Mouse (Mus musculus): Measurements from ENCODE around the gene Ppp1r10. TPM values are rescaled to one million over a fixed set of nuclear protein-coding genes. Genes with fewer than 3 reads are reported as not detected.
A peak's percentile ranks its signal among the peaks of the same experiment; 100 is the strongest.

The Ppp1r10 gene
- polyA plus RNA-seq, 1 experiment from 2014 or later: 35.4 TPM

- Histone ChIP-seq H3K27ac (ENCODE audit: low read depth, low read length) (peak overlapping the region; percentile 99), H3K4me2 (peak overlapping the region; percentile 99), H3K4me3 (ENCODE audit: low read depth, low read length) (peak overlapping the region; percentile 78), H3K4me1 (replicated peaks; ENCODE audit: control insufficient read depth, insufficient read depth, low read length) (peaks cover 27% of the 10 kb centered on the region), H3K9ac (ENCODE audit: low read depth, low read length) (peak overlapping the region; percentile 100), H3K27me3 (replicated peaks; ENCODE audit: control insufficient read depth, insufficient read depth, low read length) (no peaks in the 10 kb centered on the region), H3K36me3 (ENCODE audit: control insufficient read depth, insufficient read depth, low read length) (peaks cover 10% of the 10 kb centered on the region), H3K9me3 (ENCODE audit: control insufficient read depth, low read length) (no peaks in the 10 kb centered on the region)
- ATAC-seq (replicated peaks; ENCODE audit: low FRiP score) (peak; percentile 34), DNase-seq (ENCODE audit: low spot score) (peak; percentile 84)
- WGBS: 12% methylated on average over 7 of the region's 7 CpGs
Observed at GRCm38 (mm10) chr17:35919060-35919715, 3.0 kb downstream of the Ppp1r10 start.

GRCm38 (mm10) chr17:35919864-35920301 lies 3.6 kb downstream of the Ppp1r10 start:
- WGBS: 38% methylated on average over 6 of the region's 6 CpGs
- Histone ChIP-seq H3K27me3 (replicated peaks; ENCODE audit: control insufficient read depth, insufficient read depth, low read length) (no peaks in the 10 kb centered on the region), H3K36me3 (ENCODE audit: control insufficient read depth, insufficient read depth, low read length) (peaks cover 11% of the 10 kb centered on the region), H3K9me3 (ENCODE audit: control insufficient read depth, low read length) (no peaks in the 10 kb centered on the region), H3K4me3 (ENCODE audit: low read depth, low read length) (peak overlapping the region; percentile 78), H3K9ac (ENCODE audit: low read depth, low read length) (peak overlapping the region; percentile 100), H3K4me2 (peak overlapping the region; percentile 99), H3K4me1 (replicated peaks; ENCODE audit: control insufficient read depth, insufficient read depth, low read length) (peaks cover 25% of the 10 kb centered on the region), H3K27ac (ENCODE audit: low read depth, low read length) (peak overlapping the region; percentile 99)
- DNase-seq (ENCODE audit: low spot score) (no peak), ATAC-seq (replicated peaks; ENCODE audit: low FRiP score) (peak; percentile 39)

GRCm38 (mm10) chr17:35920384-35920783 lies 4.2 kb downstream of the Ppp1r10 start:
- Histone ChIP-seq H3K36me3 (ENCODE audit: control insufficient read depth, insufficient read depth, low read length) (peaks cover 11% of the 10 kb centered on the region), H3K27ac (ENCODE audit: low read depth, low read length) (peak overlapping the region; percentile 99), H3K4me3 (ENCODE audit: low read depth, low read length) (peak overlapping the region; percentile 78; the same call in 1 of the 2 replicates), H3K4me1 (replicated peaks; ENCODE audit: control insufficient read depth, insufficient read depth, low read length) (peaks cover 24% of the 10 kb centered on the region), H3K27me3 (replicated peaks; ENCODE audit: control insufficient read depth, insufficient read depth, low read length) (no peaks in the 10 kb centered on the region), H3K9me3 (ENCODE audit: control insufficient read depth, low read length) (no peaks in the 10 kb centered on the region), H3K9ac (ENCODE audit: low read depth, low read length) (peak overlapping the region; percentile 100), H3K4me2 (peak overlapping the region; percentile 99)
- DNase-seq (ENCODE audit: low spot score) (no peak), ATAC-seq (replicated peaks; ENCODE audit: low FRiP score) (no peak)
- 79% methylated on average over 1 of the region's 1 CpGs for WGBS

- Histone ChIP-seq H3K4me2 (peak overlapping the region; percentile 99), H3K4me1 (replicated peaks; ENCODE audit: control insufficient read depth, insufficient read depth, low read length) (peaks cover 27% of the 10 kb centered on the region), H3K9me3 (ENCODE audit: control insufficient read depth, low read length) (no peaks in the 10 kb centered on the region), H3K36me3 (ENCODE audit: control insufficient read depth, insufficient read depth, low read length) (peaks cover 13% of the 10 kb centered on the region), H3K9ac (ENCODE audit: low read depth, low read length) (peak overlapping the region; percentile 100), H3K27me3 (replicated peaks; ENCODE audit: control insufficient read depth, insufficient read depth, low read length) (no peaks in the 10 kb centered on the region), H3K27ac (ENCODE audit: low read depth, low read length) (peak overlapping the region; percentile 99), H3K4me3 (ENCODE audit: low read depth, low read length) (no peak overlapping the region)
- DNase-seq (ENCODE audit: low spot score) (no peak), ATAC-seq (replicated peaks; ENCODE audit: low FRiP score) (no peak)
- 82% methylated on average over 5 of the region's 5 CpGs for WGBS
Observed at GRCm38 (mm10) chr17:35920862-35921562, 4.8 kb downstream of the Ppp1r10 start.

- no peaks in the 10 kb centered on the region for H3K27me3 ChIP-seq (replicated peaks; ENCODE audit: control insufficient read depth, insufficient read depth, low read length)
- DNase-seq (ENCODE audit: low spot score): no peak
- ATAC-seq (replicated peaks; ENCODE audit: low FRiP score): no peak
- WGBS: 88% methylated on average over 4 of the region's 4 CpGs
- peaks cover 20% of the 10 kb centered on the region for H3K36me3 ChIP-seq (ENCODE audit: control insufficient read depth, insufficient read depth, low read length)
- H3K27ac ChIP-seq (ENCODE audit: low read depth, low read length): no peak overlapping the region
- no peak overlapping the region for H3K4me2 ChIP-seq
- H3K4me3 ChIP-seq (ENCODE audit: low read depth, low read length): no peak overlapping the region
- H3K4me1 ChIP-seq (replicated peaks; ENCODE audit: control insufficient read depth, insufficient read depth, low read length): peaks cover 34% of the 10 kb centered on the region
- no peak overlapping the region for H3K9ac ChIP-seq (ENCODE audit: low read depth, low read length)
- no peaks in the 10 kb centered on the region for H3K9me3 ChIP-seq (ENCODE audit: control insufficient read depth, low read length)
Observed at GRCm38 (mm10) chr17:35921710-35922109, 5.5 kb downstream of the Ppp1r10 start.

- H3K27ac ChIP-seq (ENCODE audit: low read depth, low read length): no peak overlapping the region
- H3K27me3 ChIP-seq (replicated peaks; ENCODE audit: control insufficient read depth, insufficient read depth, low read length): no peaks in the 10 kb centered on the region
- H3K4me1 ChIP-seq (replicated peaks; ENCODE audit: control insufficient read depth, insufficient read depth, low read length): peaks cover 39% of the 10 kb centered on the region
- no peak overlapping the region for H3K9ac ChIP-seq (ENCODE audit: low read depth, low read length)
- no peak for DNase-seq (ENCODE audit: low spot score)
- peaks cover 25% of the 10 kb centered on the region for H3K36me3 ChIP-seq (ENCODE audit: control insufficient read depth, insufficient read depth, low read length)
- H3K4me2 ChIP-seq: no peak overlapping the region
- 91% methylated on average over 3 of the region's 3 CpGs for WGBS
- H3K4me3 ChIP-seq (ENCODE audit: low read depth, low read length): no peak overlapping the region
- no peaks in the 10 kb centered on the region for H3K9me3 ChIP-seq (ENCODE audit: control insufficient read depth, low read length)
- no peak for ATAC-seq (replicated peaks; ENCODE audit: low FRiP score)
Observed at GRCm38 (mm10) chr17:35922566-35922965, 6.3 kb downstream of the Ppp1r10 start.

- Histone ChIP-seq H3K4me1 (replicated peaks; ENCODE audit: control insufficient read depth, insufficient read depth, low read length) (peaks cover 44% of the 10 kb centered on the region), H3K9me3 (ENCODE audit: control insufficient read depth, low read length) (no peaks in the 10 kb centered on the region), H3K4me3 (ENCODE audit: low read depth, low read length) (no peak overlapping the region), H3K27ac (ENCODE audit: low read depth, low read length) (no peak overlapping the region), H3K27me3 (replicated peaks; ENCODE audit: control insufficient read depth, insufficient read depth, low read length) (no peaks in the 10 kb centered on the region), H3K36me3 (ENCODE audit: control insufficient read depth, insufficient read depth, low read length) (peaks cover 32% of the 10 kb centered on the region), H3K9ac (ENCODE audit: low read depth, low read length) (no peak overlapping the region), H3K4me2 (no peak overlapping the region)
- no peak for DNase-seq (ENCODE audit: low spot score)
- ATAC-seq (replicated peaks; ENCODE audit: low FRiP score): no peak
- 89% methylated on average over 4 of the region's 4 CpGs for WGBS
Observed at GRCm38 (mm10) chr17:35923281-35923680, 7.0 kb downstream of the Ppp1r10 start.

DNA sequence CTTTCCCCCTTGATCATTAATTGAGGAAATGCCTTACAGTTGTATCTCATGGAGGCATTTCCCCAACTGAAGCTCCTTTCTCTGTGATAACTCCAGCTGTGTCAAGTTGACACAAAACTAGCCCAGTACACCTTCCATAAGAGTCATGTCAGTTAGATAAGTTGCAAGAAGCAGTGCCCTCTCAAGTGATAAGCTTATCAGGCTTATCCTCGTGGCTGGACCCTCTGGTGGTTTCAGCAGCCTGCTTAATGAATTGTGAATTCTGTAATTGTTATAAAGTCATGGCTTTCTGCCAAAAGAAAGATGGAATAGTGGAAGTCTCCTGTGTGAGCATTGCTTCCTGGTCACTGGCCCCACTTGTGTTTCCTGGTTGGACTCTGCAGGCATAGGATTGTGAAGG lies 11.2 kb downstream of the Ppp1r10 start:
- H3K4me3 ChIP-seq (ENCODE audit: low read depth, low read length): no peak overlapping the region
- peak overlapping the region; percentile 73 for H3K27ac ChIP-seq (ENCODE audit: low read depth, low read length)
- 16% methylated on average over 1 of the region's 1 CpGs for WGBS
- no peaks in the 10 kb centered on the region for H3K27me3 ChIP-seq (replicated peaks; ENCODE audit: control insufficient read depth, insufficient read depth, low read length)
- H3K9ac ChIP-seq (ENCODE audit: low read depth, low read length): peak overlapping the region; percentile 44; the same call in 1 of the 2 replicates
- no peak for DNase-seq (ENCODE audit: low spot score)
- peak; percentile 87 for ATAC-seq (replicated peaks; ENCODE audit: low FRiP score)
- H3K9me3 ChIP-seq (ENCODE audit: control insufficient read depth, low read length): no peaks in the 10 kb centered on the region
- peak overlapping the region; percentile 32 for H3K4me2 ChIP-seq
- H3K4me1 ChIP-seq (replicated peaks; ENCODE audit: control insufficient read depth, insufficient read depth, low read length): peaks cover 29% of the 10 kb centered on the region
- peaks cover 60% of the 10 kb centered on the region for H3K36me3 ChIP-seq (ENCODE audit: control insufficient read depth, insufficient read depth, low read length)

All from liver, embryonic 11.5 days (tissue).